Mouse (Mus musculus): ENCODE measurements around the gene Gga3.

GRCm38 (mm10) chr11:115601174-115601573, 2.7 kb downstream of the Gga3 start:
- TF ChIP-seq CTCF (IDR thresholded peaks at IDR 0.05; ENCODE audit: borderline replicate concordance, control insufficient read depth, extremely low read depth, insufficient read depth, low read length, poor library complexity) (no peak), POLR2A (IDR thresholded peaks at IDR 0.05; ENCODE audit: control insufficient read depth, extremely low read depth, insufficient read depth, low read length, poor library complexity) (no peak)

All from thymus, adult 2 months (tissue).